Mouse (Mus musculus) heart, adult 8-10 months (tissue): ENCODE data around the gene Krt28. TPM values are rescaled to one million over a fixed set of nuclear protein-coding genes. Genes with fewer than 3 reads are reported as not detected.

Experiments used
- DNase-seq: peaks from one replicate; pipeline ENCODE4 v3.0.0; 2022; ENCODE audit warnings: low spot score
- total RNA-seq, 4 experiments: library from RNA; stranded (reverse); gene quantifications; 2 replicates each; pipeline ENCODE4 v1.2.4; 2022

Krt28 gene
- total RNA-seq, 4 experiments from 2014 or later: not detected

GRCm38 (mm10) chr11:99366791-99367190 lies 7.9 kb downstream of the Krt28 start:
- DNase-seq: no peak

DNA sequence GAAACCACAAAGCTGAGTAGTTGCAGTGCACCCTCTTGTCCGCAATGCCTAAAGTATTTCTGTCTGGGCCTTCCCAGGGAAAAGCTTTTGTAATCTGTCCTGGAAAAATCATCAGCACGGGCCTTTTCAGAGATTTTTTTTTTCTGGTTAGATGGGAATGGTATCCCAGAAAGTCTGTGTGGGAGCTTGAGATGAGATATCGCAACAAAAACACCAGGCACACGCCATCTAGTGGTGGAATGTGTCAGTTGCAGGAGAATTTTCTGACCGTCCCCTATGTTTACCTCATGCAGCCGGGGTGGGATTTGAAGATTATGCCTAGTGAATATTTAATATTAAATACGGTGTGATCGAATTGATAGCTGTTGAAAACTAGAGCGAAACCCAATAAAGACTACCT lies 10.3 kb downstream of the Krt28 start:
- DNase-seq: no peak

DNA sequence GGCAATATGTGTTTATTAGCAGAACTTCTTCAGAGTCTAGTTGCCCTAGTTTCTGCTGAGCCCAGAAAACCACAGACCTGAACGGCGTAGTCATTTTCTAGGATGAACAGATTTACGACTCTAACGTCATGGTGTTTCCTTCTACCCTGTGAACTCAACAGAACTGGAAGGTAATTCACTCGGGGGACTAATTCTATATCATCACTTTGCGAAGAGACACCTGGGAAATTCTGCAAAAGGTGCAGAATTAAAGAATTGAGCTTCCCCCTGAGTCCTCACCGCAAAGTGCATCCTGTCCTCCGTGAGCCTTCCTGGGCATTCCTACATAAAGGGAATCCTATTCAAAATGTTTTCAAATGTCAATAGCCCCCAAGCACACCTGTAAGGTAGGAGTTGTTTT lies 13.3 kb downstream of the Krt28 start:
- no peak for DNase-seq

DNA sequence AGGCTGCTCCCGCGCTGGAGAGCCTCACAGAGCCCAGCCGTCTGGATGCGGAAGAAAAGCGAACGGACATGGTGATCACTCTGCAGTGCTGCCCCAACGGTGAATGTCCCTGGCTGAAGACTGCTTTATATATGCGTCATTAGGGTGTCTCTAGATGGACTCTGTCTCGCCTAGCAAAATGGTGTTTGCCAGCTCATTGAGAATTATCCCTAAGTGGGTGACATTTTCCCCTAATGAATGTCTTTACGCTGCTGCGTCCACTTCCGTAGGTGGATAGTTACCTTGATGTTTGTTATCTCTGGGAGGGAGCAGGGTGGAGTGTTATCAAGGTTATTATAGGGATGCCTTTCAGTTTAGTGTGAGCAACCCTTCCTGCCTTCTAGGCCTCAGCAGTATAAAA lies 23.7 kb downstream of the Krt28 start, which contains the start of gene Krt27:
Krt27 (minus strand) TSS at position 101 of the 400 bp plus-strand sequence.
- DNase-seq: no peak

DNA sequence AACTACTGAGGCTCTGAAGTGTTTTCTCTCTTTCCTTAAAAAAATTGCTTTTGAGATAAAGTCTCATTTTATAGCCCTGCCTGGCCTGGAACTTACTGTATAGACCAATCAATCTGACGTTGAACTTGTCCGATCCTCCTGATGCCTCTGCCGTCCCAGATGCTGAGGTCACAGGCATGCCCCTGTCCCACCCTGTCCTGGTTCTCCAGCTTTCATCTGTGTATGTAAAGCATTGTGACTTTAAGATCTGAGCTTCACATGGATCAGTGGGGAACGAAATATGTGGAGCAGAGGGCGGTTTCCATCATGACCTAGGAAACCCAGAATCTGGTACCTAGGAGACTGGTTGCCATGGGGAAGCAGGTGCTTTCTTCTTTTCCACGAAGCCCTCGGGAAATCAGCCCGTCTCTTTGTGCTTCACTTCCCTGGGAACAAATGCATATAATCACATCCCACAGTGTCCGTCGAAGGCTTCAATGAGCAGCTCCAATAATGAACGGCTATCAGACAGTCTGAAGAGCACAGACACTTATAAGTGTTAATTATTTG lies 35.3 kb downstream of the Krt28 start:
- DNase-seq: no peak

- DNase-seq: no peak
These were observed 36.8 kb downstream of the Krt28 start, which contains the start of gene Krt26 for GRCm38 (mm10) chr11:99337866-99338265. Krt26 (minus strand) TSS chr11:99337966.

- no peak for DNase-seq
These were observed 41.3 kb downstream of the Krt28 start for GRCm38 (mm10) chr11:99333426-99333825.

GRCm38 (mm10) chr11:99329655-99330054 lies 45.0 kb downstream of the Krt28 start:
- no peak for DNase-seq

DNA sequence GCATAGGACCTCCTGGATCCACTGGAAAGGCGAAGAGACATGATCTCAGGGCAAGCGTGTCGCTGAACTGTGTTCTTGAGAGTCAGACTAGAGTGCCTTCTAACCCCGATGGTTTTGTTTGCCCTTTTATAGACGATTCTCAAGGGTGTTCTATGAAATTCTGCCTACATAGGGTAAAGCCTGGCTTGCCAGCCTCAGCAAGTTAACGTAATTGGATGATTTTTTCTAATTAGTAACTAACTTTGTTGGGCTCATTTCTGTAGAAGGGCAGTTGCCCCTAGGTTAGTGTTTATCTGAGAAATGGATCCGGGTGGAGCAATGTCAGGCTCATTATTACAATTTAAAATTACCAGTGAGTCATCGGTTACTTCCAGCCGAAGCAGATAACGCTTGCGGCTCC lies 51.9 kb downstream of the Krt28 start, which contains the start of gene Krt25:
Krt25 (minus strand) TSS at position 101 of the 400 bp plus-strand sequence.
- DNase-seq: no peak

- DNase-seq: no peak
These were observed 53.6 kb downstream of the Krt28 start for GRCm38 (mm10) chr11:99321094-99321493.

- no peak for DNase-seq
These were observed 55.6 kb downstream of the Krt28 start for GRCm38 (mm10) chr11:99319127-99319526.

- DNase-seq: no peak
These were observed 58.2 kb downstream of the Krt28 start for GRCm38 (mm10) chr11:99316543-99316942.

Other genes starting within 250 kb of the Krt28 start
- gene Ccr7, start 219.8 kb downstream of the Krt28 start, total RNA-seq: under 1 TPM in 3 of 4 experiments, not detected in 1; 0.14 to 0.57 (median 0.25) TPM
- 10 to 100 TPM; 34.8 to 44.8 (median 41.2) TPM for gene Smarce1, start 143.9 kb downstream of the Krt28 start, total RNA-seq
- gene Krt222, start 130.8 kb downstream of the Krt28 start, total RNA-seq: 10 to 100 TPM; 26.5 to 44.5 (median 31.0) TPM
- not detected for gene Krt24, start 89.6 kb downstream of the Krt28 start, total RNA-seq
- gene Krt25, start 52.0 kb downstream of the Krt28 start, total RNA-seq: not detected
- gene Krt26, start 36.9 kb downstream of the Krt28 start, total RNA-seq: not detected
- not detected for gene Krt27, start 23.8 kb downstream of the Krt28 start, total RNA-seq
- gene Krt10, start 14.5 kb upstream of the Krt28 start, total RNA-seq: 1 to 10 TPM; 3.3 to 5.8 (median 5.0) TPM
- gene Krt12, start 47.4 kb upstream of the Krt28 start, total RNA-seq: not detected
- not detected for gene Krt20, start 63.2 kb upstream of the Krt28 start, total RNA-seq
- not detected for gene Krt23, start 118.2 kb upstream of the Krt28 start, total RNA-seq
- not detected for gene Krt39, start 146.4 kb upstream of the Krt28 start, total RNA-seq
- not detected for gene Krt40, start 168.3 kb upstream of the Krt28 start, total RNA-seq
- not detected for gene Krtap3-3, start 176.0 kb upstream of the Krt28 start, total RNA-seq
- not detected for gene Krtap3-2, start 181.9 kb upstream of the Krt28 start, total RNA-seq
- gene Gm11939, start 184.6 kb upstream of the Krt28 start, total RNA-seq: not detected
- not detected for gene Krtap3-1, start 191.7 kb upstream of the Krt28 start, total RNA-seq
- not detected for gene Krtap1-5, start 206.1 kb upstream of the Krt28 start, total RNA-seq
- not detected for gene Krtap1-4, start 208.8 kb upstream of the Krt28 start, total RNA-seq
- gene Krtap1-3, start 216.4 kb upstream of the Krt28 start, total RNA-seq: not detected
- gene Krtap9-3, start 223.2 kb upstream of the Krt28 start, total RNA-seq: not detected
- gene Gm11938, start 228.4 kb upstream of the Krt28 start, total RNA-seq: not detected
- gene Gm11937, start 235.3 kb upstream of the Krt28 start, total RNA-seq: not detected
- gene Krtap2-4, start 239.9 kb upstream of the Krt28 start, total RNA-seq: not detected
- not detected for gene Gm11562, start 245.5 kb upstream of the Krt28 start, total RNA-seq